Mouse (Mus musculus) retina, postnatal 7 days (tissue): Measurements from ENCODE around the gene B4galt4.

Experiments
- DNase-seq: peaks from one replicate; pipeline ENCODE4 v3.0.0-alpha.2; 2012; ENCODE audit warnings: low read depth, low spot score

The B4galt4 gene

GRCm38 (mm10) chr16:38728576-38729132 lies 13.4 kb upstream of the B4galt4 start:
- DNase-seq: no peak

GRCm38 (mm10) chr16:38729139-38729538 lies 12.9 kb upstream of the B4galt4 start:
- DNase-seq: no peak

- no peak for DNase-seq
Observed at GRCm38 (mm10) chr16:38729610-38730288, 12.3 kb upstream of the B4galt4 start.

GRCm38 (mm10) chr16:38730921-38731320 lies 11.1 kb upstream of the B4galt4 start:
- no peak for DNase-seq

GRCm38 (mm10) chr16:38741204-38741903 lies 710 bp upstream of the B4galt4 start:
- no peak for DNase-seq

- peak; percentile 11 for DNase-seq
Observed at GRCm38 (mm10) chr16:38742659-38743131, 631 bp downstream of the B4galt4 start.

- DNase-seq: no peak
Observed at GRCm38 (mm10) chr16:38743941-38744673, 2.0 kb downstream of the B4galt4 start.

GRCm38 (mm10) chr16:38750803-38751202 lies 8.7 kb downstream of the B4galt4 start:
- DNase-seq: no peak

- DNase-seq: no peak
Observed at GRCm38 (mm10) chr16:38753631-38754030, 11.6 kb downstream of the B4galt4 start.

- no peak for DNase-seq
Observed at GRCm38 (mm10) chr16:38755452-38756176, 13.6 kb downstream of the B4galt4 start.

GRCm38 (mm10) chr16:38756177-38756503 lies 14.1 kb downstream of the B4galt4 start:
- peak; percentile 3 for DNase-seq

- no peak for DNase-seq
Observed at GRCm38 (mm10) chr16:38756572-38756971, 14.5 kb downstream of the B4galt4 start.

GRCm38 (mm10) chr16:38757626-38758025 lies 15.6 kb downstream of the B4galt4 start:
- no peak for DNase-seq

- DNase-seq: no peak
Observed at GRCm38 (mm10) chr16:38758104-38758861, 16.2 kb downstream of the B4galt4 start.

GRCm38 (mm10) chr16:38760239-38760638 lies 18.2 kb downstream of the B4galt4 start:
- no peak for DNase-seq

- DNase-seq: no peak
Observed at GRCm38 (mm10) chr16:38760834-38761375, 18.8 kb downstream of the B4galt4 start.

GRCm38 (mm10) chr16:38761972-38762371 lies 19.9 kb downstream of the B4galt4 start:
- DNase-seq: no peak

GRCm38 (mm10) chr16:38762401-38762800 lies 20.3 kb downstream of the B4galt4 start:
- DNase-seq: no peak

- DNase-seq: no peak
Observed at GRCm38 (mm10) chr16:38763508-38763907, 21.4 kb downstream of the B4galt4 start.

- no peak for DNase-seq
Observed at GRCm38 (mm10) chr16:38766671-38767070, 24.6 kb downstream of the B4galt4 start.
